Mouse (Mus musculus): ENCODE results near the gene Cmtm1. TPM values are rescaled to one million over a fixed set of nuclear protein-coding genes. Genes with fewer than 3 reads are reported as not detected.
"Not testable (repeated sequence)": the region's sequence is repeated elsewhere in the genome, so short reads cannot be mapped to it uniquely, and the experiment has no call there.

Cmtm1 gene
- under 1 TPM in 1 of 2 experiments, not detected in 1; 0.12 TPM for total RNA-seq (2021)
- long read RNA-seq, experiment 1, result 0 reads
- long read RNA-seq, experiment 2, partial matches to known transcripts, result 0 of 1 reads
- long read RNA-seq, experiment 2, other reads (novel, unspliced or antisense), result 1 of 1 reads

GRCm38 (mm10) chr8:104309441-104310155 lies at the start of gene Cmtm1, which contains the start of gene Gm45711:
Gene Cmtm1, minus strand, starts transcription at chr8:104310145.
Gene Gm45711, minus strand, starts transcription at chr8:104310081.
- peak; percentile 75 for DNase-seq

GRCm38 (mm10) chr8:104358637-104359036 lies 48.7 kb upstream of the Cmtm1 start:
- DNase-seq, result no peak

GRCm38 (mm10) chr8:104354504-104354903 lies 44.6 kb upstream of the Cmtm1 start:
- no peak for DNase-seq

- DNase-seq, result no peak
Observed at GRCm38 (mm10) chr8:104353186-104353585, 43.2 kb upstream of the Cmtm1 start.

DNA sequence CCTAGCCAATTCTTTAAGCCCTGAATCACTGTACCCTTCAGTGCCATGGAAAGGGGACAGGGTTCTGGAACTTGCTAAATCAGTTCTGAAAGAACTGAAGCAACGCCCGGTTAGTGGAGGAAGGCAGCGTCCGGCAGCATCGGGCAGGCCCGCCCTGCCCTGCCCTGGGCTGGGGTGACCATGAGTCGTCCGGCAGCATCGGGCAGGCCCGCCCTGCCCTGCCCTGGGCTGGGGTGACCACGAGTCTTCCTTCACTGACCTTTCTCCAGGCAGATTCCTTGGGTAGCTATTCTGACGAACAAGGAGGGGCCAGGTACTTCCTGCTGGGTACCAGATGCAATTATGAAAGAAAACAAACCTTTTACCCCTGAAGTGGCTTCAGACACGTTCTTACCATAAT lies 40.1 kb upstream of the Cmtm1 start:
- DNase-seq, result no peak

DNA sequence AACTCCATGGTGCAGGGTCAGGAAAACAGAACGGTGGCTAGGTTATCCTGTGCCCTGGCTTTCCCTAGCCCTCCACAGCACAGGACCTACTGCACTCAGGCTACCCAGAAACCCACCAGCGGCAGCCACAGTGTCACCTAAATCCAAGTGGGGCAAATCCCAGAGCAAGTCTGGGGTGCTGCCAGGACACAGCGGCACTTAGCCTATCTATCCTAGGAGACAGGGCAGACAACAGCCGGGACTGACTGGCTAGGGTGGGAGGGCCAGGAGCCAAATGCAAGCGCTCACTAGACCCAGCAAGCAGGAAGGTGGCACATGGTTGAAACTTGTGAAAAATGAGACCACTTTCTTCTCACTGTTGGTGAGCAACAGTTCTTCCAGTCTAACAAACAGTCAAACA lies 39.0 kb upstream of the Cmtm1 start:
- DNase-seq, result peak; percentile 38

GRCm38 (mm10) chr8:104346706-104347105 lies 36.8 kb upstream of the Cmtm1 start:
- peak; percentile 56 for DNase-seq

- DNase-seq, result no peak
Observed at GRCm38 (mm10) chr8:104344622-104345021, 34.7 kb upstream of the Cmtm1 start.

DNA sequence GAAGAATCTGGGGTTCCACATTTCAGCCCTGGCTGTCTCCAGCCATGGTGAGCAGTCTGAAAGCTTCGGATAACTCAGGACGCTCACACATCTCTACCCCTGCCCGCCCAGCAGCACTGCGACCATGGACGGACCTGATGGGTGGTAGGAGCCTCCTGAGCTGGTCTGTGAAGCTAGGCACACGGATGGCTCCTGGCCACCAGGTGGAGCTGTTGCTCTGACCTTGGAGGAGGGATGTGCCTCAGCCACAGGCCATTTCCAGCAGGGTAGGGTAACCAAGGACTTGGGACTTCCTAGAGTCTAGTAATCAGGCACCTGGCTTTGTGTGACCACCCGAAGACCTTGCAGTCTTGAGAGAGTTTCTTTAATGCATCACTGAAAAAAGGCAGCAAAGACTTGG lies 34.0 kb upstream of the Cmtm1 start:
- DNase-seq, result peak; percentile 93

DNA sequence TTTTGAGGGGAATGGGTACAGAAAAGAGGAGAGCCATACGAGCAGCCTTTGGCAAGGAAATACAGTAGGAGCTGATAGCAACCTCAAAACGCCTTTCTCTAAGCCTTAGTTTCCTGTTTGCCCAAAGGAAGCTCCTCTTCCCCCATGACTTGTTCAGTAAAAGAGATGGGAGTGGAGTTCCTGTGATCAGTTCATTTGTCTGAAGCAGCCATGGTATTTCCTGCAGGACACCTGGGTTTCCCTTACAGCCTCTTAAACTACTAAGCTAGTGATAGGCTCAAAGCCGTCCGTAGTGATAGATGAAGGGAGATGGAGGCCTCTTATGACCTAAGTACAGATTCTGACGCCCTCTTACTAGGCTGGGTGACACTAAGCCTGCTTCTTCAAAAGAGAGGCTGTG lies 32.5 kb upstream of the Cmtm1 start:
- DNase-seq, result no peak

DNA sequence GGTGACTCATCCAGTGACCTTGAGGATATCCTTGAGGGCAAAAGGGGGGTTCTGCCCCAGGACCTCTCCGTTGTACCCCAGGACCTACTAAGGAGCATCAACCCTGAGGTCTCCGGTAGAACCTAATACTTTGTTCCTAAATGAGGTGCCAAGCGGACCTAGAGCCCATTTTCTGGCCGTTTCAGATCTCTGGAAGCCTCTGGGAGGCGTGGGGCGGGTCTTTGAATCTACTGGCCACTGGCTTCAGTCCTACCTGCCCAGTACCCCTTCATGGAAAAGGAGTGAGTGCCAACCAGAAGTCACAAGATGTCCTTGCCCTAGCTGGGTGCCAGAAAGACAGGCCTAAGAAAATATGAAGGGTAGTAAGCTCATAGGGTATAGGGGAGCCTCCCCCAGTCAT lies 31.7 kb upstream of the Cmtm1 start:
- no peak for DNase-seq

DNA sequence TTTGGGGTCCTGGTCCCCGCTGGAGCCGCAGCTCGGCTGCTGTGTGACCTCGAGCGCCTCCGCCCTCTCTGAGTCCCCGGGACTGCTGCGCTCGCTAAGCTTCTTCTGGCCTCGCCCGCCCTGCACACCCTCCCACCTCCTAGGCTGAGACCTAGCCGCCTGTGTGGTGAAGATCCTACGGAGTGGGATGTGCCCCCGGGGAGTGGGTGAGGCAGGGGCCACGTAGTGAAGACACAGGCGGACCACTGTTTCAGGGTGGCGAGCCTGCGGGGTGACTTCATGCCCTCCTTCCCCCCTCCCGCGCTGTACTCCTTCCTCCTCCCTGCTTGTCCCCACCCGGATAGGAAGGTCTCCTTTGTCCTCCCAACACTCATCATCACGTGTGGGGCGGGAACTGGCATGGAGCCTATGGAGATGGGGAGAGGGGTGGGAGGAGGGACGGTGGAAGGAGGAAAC lies 31.2 kb upstream of the Cmtm1 start:
- peak; percentile 85 for DNase-seq

DNA sequence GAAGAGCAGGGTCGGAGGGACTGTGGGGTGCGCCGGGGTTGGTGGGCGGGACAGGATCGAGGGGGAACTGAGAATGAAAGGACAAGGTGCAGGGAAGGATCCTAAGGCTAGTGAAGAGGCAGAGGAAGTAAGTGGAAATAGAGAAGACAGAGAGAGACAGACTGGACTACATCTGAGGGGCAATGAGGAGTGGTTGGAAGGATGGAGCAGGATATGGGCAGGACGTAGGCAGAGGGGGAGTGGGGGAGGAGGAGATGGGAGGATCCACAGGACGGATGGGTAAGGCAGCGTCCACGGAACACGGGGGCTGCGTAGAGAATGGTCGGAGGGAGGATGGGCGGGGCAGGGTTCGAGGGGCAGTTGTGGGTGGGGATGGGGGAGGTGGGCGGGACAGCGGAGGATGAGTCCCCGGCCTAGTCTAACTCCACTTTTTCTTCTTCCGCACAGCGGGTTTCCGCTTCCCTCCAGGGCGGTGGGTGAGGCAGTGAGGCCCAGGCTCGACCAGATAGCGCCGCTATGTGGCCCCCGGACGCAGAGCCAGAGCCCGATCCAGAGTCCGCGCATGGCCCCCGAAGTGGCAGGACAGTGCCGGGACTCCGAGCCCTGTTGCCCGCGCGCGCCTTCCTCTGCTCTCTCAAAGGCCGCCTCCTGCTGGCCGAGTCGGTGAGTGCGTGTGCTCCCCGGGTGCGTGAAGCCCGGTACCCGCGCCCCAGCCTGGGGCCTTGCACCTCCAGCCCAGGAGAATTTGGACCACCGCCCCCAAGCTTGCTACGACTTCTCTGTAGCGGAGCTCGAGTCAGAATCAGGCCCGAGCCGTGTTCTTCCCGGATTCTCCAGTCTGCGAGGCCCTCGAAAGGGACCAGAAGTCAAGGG lies 30.5 kb upstream of the Cmtm1 start:
- peak; percentile 88 for DNase-seq

- no peak for DNase-seq
Observed at GRCm38 (mm10) chr8:104339983-104340232, 30.0 kb upstream of the Cmtm1 start.

DNA sequence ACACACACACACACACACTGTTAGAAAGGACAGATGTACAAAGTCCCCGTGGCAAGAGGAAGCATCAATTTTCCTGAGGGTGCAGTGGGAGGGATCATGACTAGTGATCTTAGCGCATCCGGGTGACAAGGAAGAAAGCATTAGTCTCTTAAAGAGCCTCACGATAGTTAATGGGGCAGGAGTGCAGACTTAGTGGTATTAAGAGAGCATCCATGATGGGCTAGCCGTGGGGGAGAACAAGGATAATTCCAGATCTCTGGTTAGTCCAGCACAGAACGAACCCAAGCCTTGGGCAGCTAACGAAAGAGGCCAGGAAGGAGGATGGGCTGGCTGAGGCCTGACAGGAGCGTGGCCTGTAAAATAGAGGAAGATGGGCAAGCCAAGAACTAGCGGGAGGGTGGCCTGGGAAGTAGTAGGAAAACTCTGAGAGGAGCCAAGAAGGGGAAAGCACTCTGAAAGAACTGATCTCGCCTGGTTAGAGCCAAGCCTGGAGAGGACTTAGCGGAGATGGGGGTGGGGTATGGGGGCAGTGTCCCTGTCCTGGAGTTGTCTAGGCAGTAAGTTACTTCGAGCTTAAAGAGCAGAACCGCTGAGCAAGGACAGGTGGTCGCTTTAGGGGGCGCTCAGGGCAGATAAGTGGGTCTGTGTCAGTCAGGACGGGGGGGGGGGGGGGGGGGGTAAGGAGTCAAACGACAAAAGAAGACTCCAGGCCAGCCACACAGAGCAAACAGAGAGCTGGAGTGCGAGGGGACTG lies 29.5 kb upstream of the Cmtm1 start, which contains the start of gene Cmtm3:
Cmtm3 (plus strand) TSS at position 182 of the 754 bp plus-strand sequence.
- DNase-seq, result peak; percentile 46

- no peak for DNase-seq
Observed at GRCm38 (mm10) chr8:104337890-104338289, 27.9 kb upstream of the Cmtm1 start.

DNA sequence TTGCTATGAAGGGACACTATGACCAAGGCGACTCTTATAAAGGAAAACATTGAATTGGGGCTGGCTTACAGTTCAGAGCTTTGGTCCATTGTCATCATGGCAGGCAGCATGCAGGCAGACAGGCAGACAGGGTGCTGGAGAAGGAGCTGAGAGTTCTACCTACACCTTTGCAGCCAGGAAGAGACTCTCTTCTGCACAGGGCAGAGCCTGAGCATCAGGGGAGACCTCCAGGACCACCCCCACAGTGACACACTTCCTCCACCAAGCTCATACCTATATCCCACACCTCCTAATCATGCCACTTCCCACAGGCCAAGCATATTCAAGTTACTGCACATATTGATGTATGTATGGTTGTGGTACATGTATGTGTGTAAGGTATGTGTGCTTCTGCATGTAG lies 26.9 kb upstream of the Cmtm1 start:
- no peak for DNase-seq

DNA sequence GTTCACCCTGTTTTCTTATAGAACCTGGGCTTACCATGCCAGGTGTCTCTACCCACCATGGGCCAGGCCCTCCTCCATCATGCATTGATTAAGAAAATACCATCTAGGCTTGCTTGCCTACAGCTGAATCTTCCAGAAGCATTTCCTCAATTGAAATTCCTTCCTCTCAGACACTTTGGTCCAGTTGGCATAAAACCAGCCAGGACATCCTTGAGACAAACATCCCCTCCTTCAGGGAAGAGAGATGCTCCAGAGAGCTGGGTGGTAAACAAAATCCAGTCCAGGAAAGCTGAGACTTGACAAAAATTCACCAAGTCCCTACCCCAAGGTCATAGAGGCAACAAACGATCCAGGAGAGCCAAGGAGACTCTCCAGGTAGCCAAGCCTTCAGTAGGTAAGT lies 24.3 kb upstream of the Cmtm1 start:
- no peak for DNase-seq

GRCm38 (mm10) chr8:104333786-104334185 lies 23.8 kb upstream of the Cmtm1 start:
- no peak for DNase-seq

GRCm38 (mm10) chr8:104332665-104333631 lies 23.0 kb upstream of the Cmtm1 start:
- DNase-seq, result no peak

DNA sequence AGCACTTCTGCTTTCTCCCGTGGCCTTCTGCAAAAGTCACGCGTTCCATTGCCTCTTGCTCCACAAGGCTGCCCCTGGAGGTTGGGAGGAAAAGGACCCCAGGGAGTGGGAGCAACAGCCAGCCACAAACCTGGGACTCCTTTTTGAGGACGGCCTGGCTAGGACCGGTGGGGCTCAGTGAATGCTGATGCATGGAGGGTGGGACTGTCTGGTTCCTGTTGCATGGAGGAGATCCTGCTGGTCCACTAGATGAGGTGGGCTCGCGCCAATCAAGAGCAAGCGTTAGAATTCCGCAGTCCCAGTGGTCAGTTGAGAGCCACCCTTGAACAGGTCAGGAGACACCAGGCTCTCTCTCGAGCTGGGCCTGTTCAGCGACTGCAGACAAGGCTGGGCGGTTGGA lies 12.0 kb upstream of the Cmtm1 start, which contains the start of gene Cmtm2b:
Cmtm2b (plus strand) TSS at position 301 of the 400 bp plus-strand sequence.
- DNase-seq, result not testable (repeated sequence)

Measured in adrenal gland, postnatal 10 days (tissue).